Mouse (Mus musculus) central nervous system, embryonic 18 days (tissue): ENCODE results near the gene Mup15. TPM values are rescaled to one million over a fixed set of nuclear protein-coding genes. Genes with fewer than 3 reads are reported as not detected.

ENCODE experiments used
- polyA plus RNA-seq: library from polyadenylated mRNA; depleted of rRNA; stranded (reverse); fragments of >200 nt; gene quantifications from 2 replicates; pipeline ENCODE4 v1.2.3, GENCODE M21; 2012; rRNA removed

Mup15 gene
- not detected in 2 replicates for polyA plus RNA-seq

GRCm38 (mm10) chr4:61439643-61440042 lies at the start of gene Mup15:
Gene Mup15, minus strand, starts transcription at chr4:61439743.

Other genes with a start within 250 kb of the Mup15 start
- gene Mup13, start 211.5 kb downstream of the Mup15 start, polyA plus RNA-seq, result not detected in 2 replicates
- gene Mup14, start 135.7 kb downstream of the Mup15 start, polyA plus RNA-seq, result not detected in 2 replicates
- not detected in 2 replicates for gene Mup16, start 79.8 kb upstream of the Mup15 start, polyA plus RNA-seq
- not detected in 2 replicates for gene Mup17, start 156.1 kb upstream of the Mup15 start, polyA plus RNA-seq
- not detected in 2 replicates for gene Mup18, start 234.4 kb upstream of the Mup15 start, polyA plus RNA-seq